Mouse (Mus musculus) heart, adult 18-20 months (tissue): ENCODE results near the gene Ltf. TPM values are rescaled to one million over a fixed set of nuclear protein-coding genes. Genes with fewer than 3 reads are reported as not detected.

Experiments used
- DNase-seq, 2 experiments: peaks; one replicate each; pipeline ENCODE4 v3.0.0; 2021 to 2022; ENCODE audit warnings: mixed read lengths in 1 of 2
- total RNA-seq, 2 experiments: library from RNA; stranded (reverse); gene quantifications; 2 replicates each; pipeline ENCODE4 v1.2.3; 2021

The Ltf gene
- total RNA-seq, 2 experiments from 2014 or later = 0.10 to 9.8 TPM

DNA sequence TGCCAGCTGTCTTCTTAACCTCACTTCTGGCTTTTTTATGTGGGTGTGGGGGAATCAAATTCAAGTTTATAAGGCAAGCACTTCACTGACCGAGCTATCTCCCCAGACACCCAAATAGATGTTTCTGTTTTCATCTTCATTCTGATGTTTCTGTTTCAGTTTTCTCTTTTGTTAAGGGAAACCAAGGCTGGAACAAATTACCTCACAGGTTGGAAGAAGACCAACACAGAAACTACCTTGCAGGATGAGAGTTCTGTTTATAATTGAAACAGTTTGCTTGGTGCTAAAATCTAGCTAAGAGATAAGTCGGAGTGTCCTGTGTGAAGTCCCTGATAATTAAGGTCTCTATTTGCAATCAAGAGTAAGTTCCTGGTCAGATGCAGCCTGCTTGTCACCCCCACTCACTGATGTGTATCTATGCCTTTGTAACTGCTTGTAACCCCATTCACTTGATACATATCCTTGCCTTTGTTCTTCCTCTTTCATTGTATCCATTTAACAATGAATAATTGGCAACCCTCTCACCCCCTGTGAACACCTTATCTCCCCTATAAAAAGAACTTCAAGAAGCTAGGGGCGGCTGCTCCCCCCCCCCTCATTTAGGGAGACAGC, 68.0 kb downstream of the Ltf start:
- no peak for DNase-seq

- DNase-seq = no peak
These were observed 68.9 kb downstream of the Ltf start for GRCm38 (mm10) chr9:111087960-111088359.

DNA sequence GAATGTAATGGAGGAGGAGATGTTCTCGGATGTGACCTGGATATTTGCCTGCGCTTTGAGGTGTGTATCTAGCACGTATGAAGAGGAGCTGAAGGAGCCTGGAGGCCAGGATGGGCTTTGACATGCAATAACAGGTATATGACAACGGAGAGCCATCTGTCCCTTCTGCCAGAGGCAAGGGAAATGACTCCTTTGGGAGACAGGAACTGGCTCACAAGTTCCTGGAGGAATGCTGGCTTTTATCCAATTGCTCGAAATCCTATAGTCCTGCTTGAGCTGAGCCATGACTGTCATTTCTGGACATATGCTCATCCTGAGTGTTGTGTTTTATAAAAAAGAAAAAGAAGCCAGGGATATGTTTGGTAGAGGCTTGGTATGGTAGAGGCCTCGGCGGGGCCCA, 69.8 kb downstream of the Ltf start:
- DNase-seq = no peak

Other genes starting within 250 kb of the Ltf start
- gene Prss42, start 221.1 kb upstream of the Ltf start, total RNA-seq = not detected
- gene Prss44, start 205.3 kb upstream of the Ltf start, total RNA-seq = not detected
- not detected for gene Prss43, start 192.6 kb upstream of the Ltf start, total RNA-seq
- gene Prss45, start 184.7 kb upstream of the Ltf start, total RNA-seq = not detected
- not detected for gene Prss46, start 174.8 kb upstream of the Ltf start, total RNA-seq
- not detected for gene Prss50, start 161.3 kb upstream of the Ltf start, total RNA-seq
- 10 to 100 TPM; 13.2 to 14.8 TPM for gene Als2cl, start 139.4 kb upstream of the Ltf start, total RNA-seq
- gene Tmie, start 139.2 kb upstream of the Ltf start, total RNA-seq = 1 to 10 TPM; 1.5 to 2.1 TPM
- gene Fam240a, start 102.4 kb upstream of the Ltf start, total RNA-seq = not detected
- not detected for gene Tdgf1, start 73.1 kb upstream of the Ltf start, total RNA-seq
- gene Lrrc2, start 67.7 kb upstream of the Ltf start, total RNA-seq = 100 to 1,000 TPM; 239 to 298 TPM
- gene Rtp3, start 28.7 kb upstream of the Ltf start, total RNA-seq = 1 to 10 TPM; 2.9 to 3.8 TPM
- 1 to 10 TPM; 6.3 to 9.1 TPM for gene Ccrl2, start 38.2 kb downstream of the Ltf start, total RNA-seq
- gene Lrrfip2, start 98.3 kb downstream of the Ltf start, total RNA-seq = 10 to 100 TPM; 87.3 to 89.0 TPM